Mouse (Mus musculus): ENCODE data around the gene C730034F03Rik. TPM values are rescaled to one million over a fixed set of nuclear protein-coding genes. Genes with fewer than 3 reads are reported as not detected.

Gene C730034F03Rik
- polyA plus RNA-seq, 1 experiment from 2014 or later = 6.2 TPM

DNA sequence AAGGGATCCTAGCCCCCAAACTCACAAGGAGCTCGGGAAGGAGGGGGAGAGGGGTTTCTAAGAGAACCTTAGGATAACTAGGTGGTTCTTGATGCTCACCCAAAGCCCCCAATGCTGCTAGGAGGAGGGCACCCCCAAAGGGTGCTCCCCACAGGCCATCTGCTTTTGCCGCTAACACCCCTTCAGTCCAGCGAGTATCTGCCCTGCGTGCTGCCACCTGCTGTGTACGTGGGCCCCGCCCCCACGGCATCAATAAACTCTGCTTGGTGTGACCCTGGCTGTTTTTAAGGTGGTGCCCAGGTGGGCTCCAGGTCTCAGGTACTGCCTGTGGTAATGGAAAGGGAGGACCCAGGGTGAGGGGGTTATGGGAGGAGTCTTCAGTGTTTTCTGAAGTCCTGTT, 32.8 kb downstream of the C730034F03Rik start:
- H3K27ac ChIP-seq (replicated peaks) = no peak overlapping the region
- H3K4me3 ChIP-seq = no peak overlapping the region
- H3K36me3 ChIP-seq = peaks cover 53% of the 10 kb centered on the region
- H3K4me1 ChIP-seq (replicated peaks) = peaks cover 5% of the 10 kb centered on the region; the same call in 1 of the 2 replicates
- no peaks in the 10 kb centered on the region for H3K27me3 ChIP-seq
- H3K4me2 ChIP-seq = no peak overlapping the region
- 85% methylated on average over 7 of the region's 7 CpGs for WGBS
- H3K9me3 ChIP-seq = no peaks in the 10 kb centered on the region
- ATAC-seq (ENCODE audit: low FRiP score, low read depth) = no peak
- H3K9ac ChIP-seq = no peak overlapping the region

GRCm38 (mm10) chr15:89463334-89464235, 34.2 kb downstream of the C730034F03Rik start:
- Histone ChIP-seq H3K4me2 (no peak overlapping the region), H3K4me1 (replicated peaks) (peaks cover 9% of the 10 kb centered on the region), H3K9ac (no peak overlapping the region), H3K36me3 (peaks cover 40% of the 10 kb centered on the region), H3K9me3 (no peaks in the 10 kb centered on the region), H3K27ac (replicated peaks) (no peak overlapping the region), H3K27me3 (no peaks in the 10 kb centered on the region), H3K4me3 (no peak overlapping the region)
- 71% methylated on average over 5 of the region's 5 CpGs for WGBS
- no peak for ATAC-seq (ENCODE audit: low FRiP score, low read depth)

- Histone ChIP-seq H3K27me3 (no peaks in the 10 kb centered on the region), H3K4me2 (no peak overlapping the region), H3K4me3 (no peak overlapping the region), H3K4me1 (replicated peaks) (peaks cover 9% of the 10 kb centered on the region), H3K36me3 (peaks cover 34% of the 10 kb centered on the region), H3K9me3 (no peaks in the 10 kb centered on the region), H3K27ac (replicated peaks) (0 out of 2 replicates have a peak overlapping the region, but pooled peaks have one; percentile 10), H3K9ac (no peak overlapping the region)
- 0 out of 2 replicates have a peak, but pooled peaks have one; percentile 35 for ATAC-seq (ENCODE audit: low FRiP score, low read depth)
- WGBS = 0% methylated on average over 1 of the region's 1 CpGs
Observed at GRCm38 (mm10) chr15:89465052-89465451, 35.7 kb downstream of the C730034F03Rik start.

- 0 out of 2 replicates have a peak, but pooled peaks have one; percentile 20 for ATAC-seq (ENCODE audit: low FRiP score, low read depth)
- Histone ChIP-seq H3K4me3 (no peak overlapping the region), H3K4me1 (replicated peaks) (peaks cover 9% of the 10 kb centered on the region), H3K27ac (replicated peaks) (no peak overlapping the region), H3K9ac (no peak overlapping the region), H3K9me3 (no peaks in the 10 kb centered on the region), H3K4me2 (no peak overlapping the region), H3K36me3 (peaks cover under 1% of the 10 kb centered on the region; the same call in 1 of the 2 replicates), H3K27me3 (no peaks in the 10 kb centered on the region)
- 26% methylated on average over 2 of the region's 2 CpGs for WGBS
Observed at GRCm38 (mm10) chr15:89468577-89468976, 39.2 kb downstream of the C730034F03Rik start.

GRCm38 (mm10) chr15:89471476-89471875, 42.1 kb downstream of the C730034F03Rik start:
- H3K4me3 ChIP-seq = no peak overlapping the region
- H3K9me3 ChIP-seq = no peaks in the 10 kb centered on the region
- no peak for ATAC-seq (ENCODE audit: low FRiP score, low read depth)
- 88% methylated on average over 4 of the region's 4 CpGs for WGBS
- H3K36me3 ChIP-seq = no peaks in the 10 kb centered on the region
- no peaks in the 10 kb centered on the region for H3K27me3 ChIP-seq
- H3K9ac ChIP-seq = no peak overlapping the region
- no peak overlapping the region for H3K27ac ChIP-seq (replicated peaks)
- peaks cover 19% of the 10 kb centered on the region for H3K4me1 ChIP-seq (replicated peaks)
- no peak overlapping the region for H3K4me2 ChIP-seq

GRCm38 (mm10) chr15:89473370-89473769, 44.0 kb downstream of the C730034F03Rik start:
- Histone ChIP-seq H3K4me3 (no peak overlapping the region), H3K4me1 (replicated peaks) (peaks cover 35% of the 10 kb centered on the region), H3K27me3 (no peaks in the 10 kb centered on the region), H3K4me2 (no peak overlapping the region), H3K9ac (no peak overlapping the region), H3K9me3 (no peaks in the 10 kb centered on the region), H3K36me3 (no peaks in the 10 kb centered on the region), H3K27ac (replicated peaks) (no peak overlapping the region)
- 82% methylated on average over 9 of the region's 9 CpGs for WGBS
- no peak for ATAC-seq (ENCODE audit: low FRiP score, low read depth)

GRCm38 (mm10) chr15:89473921-89474320, 44.5 kb downstream of the C730034F03Rik start:
- no peak for ATAC-seq (ENCODE audit: low FRiP score, low read depth)
- H3K9ac ChIP-seq = no peak overlapping the region
- H3K4me1 ChIP-seq (replicated peaks) = peaks cover 34% of the 10 kb centered on the region
- H3K4me3 ChIP-seq = no peak overlapping the region
- no peak overlapping the region for H3K27ac ChIP-seq (replicated peaks)
- H3K9me3 ChIP-seq = no peaks in the 10 kb centered on the region
- 97% methylated on average over 8 of the region's 8 CpGs for WGBS
- H3K36me3 ChIP-seq = no peaks in the 10 kb centered on the region
- H3K27me3 ChIP-seq = no peaks in the 10 kb centered on the region
- H3K4me2 ChIP-seq = no peak overlapping the region

DNA sequence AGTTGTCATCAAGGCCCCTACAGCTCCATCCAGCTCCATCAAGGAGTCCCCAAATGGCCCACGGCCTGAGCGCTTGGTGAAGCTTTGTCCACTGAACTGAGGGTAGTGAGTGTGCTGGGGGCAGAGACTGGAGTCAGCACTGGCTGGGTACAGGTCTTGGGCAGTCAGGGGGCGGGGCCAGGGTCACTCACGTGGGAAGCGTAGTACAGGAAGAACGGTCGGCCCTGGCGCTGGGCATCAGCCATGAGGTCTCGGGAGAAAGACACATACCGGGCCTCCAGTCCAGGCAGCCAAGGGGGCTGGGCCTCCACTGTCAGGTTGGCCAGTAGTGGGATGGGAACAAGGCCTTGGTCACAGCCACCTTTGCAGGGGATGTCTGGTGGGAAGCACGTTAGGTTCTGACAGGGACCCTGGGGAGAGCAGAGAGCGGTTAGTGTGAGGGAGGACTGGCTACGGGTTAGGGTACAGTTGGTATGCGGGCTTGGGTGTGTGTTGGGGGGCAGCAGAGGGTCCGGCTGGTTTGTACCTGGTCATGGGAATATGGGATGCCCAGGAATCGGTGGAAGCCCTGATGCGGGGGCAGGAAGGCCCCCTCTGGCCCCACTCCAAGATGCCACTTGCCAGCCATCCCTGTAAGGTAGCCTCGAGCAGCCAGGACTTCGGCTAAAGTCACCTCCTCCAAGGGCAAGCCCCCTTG, 45.4 kb downstream of the C730034F03Rik start:
- Histone ChIP-seq H3K4me3 (peak overlapping the region; percentile 57; the same call in 1 of the 2 replicates), H3K27ac (replicated peaks) (no peak overlapping the region), H3K9me3 (no peaks in the 10 kb centered on the region), H3K4me1 (replicated peaks) (peaks cover 34% of the 10 kb centered on the region), H3K27me3 (no peaks in the 10 kb centered on the region), H3K36me3 (no peaks in the 10 kb centered on the region), H3K9ac (no peak overlapping the region), H3K4me2 (peak overlapping the region; percentile 85)
- no peak for ATAC-seq (ENCODE audit: low FRiP score, low read depth)
- 94% methylated on average over 19 of the region's 19 CpGs for WGBS

- no peak for ATAC-seq (ENCODE audit: low FRiP score, low read depth)
- H3K9ac ChIP-seq = peak overlapping the region; percentile 62
- peak overlapping the region; percentile 85 for H3K4me2 ChIP-seq
- peak overlapping the region; percentile 86; the same call in 1 of the 2 replicates for H3K27ac ChIP-seq (replicated peaks)
- no peaks in the 10 kb centered on the region for H3K9me3 ChIP-seq
- no peaks in the 10 kb centered on the region for H3K27me3 ChIP-seq
- peak overlapping the region; percentile 57 for H3K4me3 ChIP-seq
- H3K36me3 ChIP-seq = no peaks in the 10 kb centered on the region
- 89% methylated on average over 7 of the region's 7 CpGs for WGBS
- H3K4me1 ChIP-seq (replicated peaks) = peaks cover 34% of the 10 kb centered on the region
Observed at GRCm38 (mm10) chr15:89475293-89475600, 45.9 kb downstream of the C730034F03Rik start.

DNA sequence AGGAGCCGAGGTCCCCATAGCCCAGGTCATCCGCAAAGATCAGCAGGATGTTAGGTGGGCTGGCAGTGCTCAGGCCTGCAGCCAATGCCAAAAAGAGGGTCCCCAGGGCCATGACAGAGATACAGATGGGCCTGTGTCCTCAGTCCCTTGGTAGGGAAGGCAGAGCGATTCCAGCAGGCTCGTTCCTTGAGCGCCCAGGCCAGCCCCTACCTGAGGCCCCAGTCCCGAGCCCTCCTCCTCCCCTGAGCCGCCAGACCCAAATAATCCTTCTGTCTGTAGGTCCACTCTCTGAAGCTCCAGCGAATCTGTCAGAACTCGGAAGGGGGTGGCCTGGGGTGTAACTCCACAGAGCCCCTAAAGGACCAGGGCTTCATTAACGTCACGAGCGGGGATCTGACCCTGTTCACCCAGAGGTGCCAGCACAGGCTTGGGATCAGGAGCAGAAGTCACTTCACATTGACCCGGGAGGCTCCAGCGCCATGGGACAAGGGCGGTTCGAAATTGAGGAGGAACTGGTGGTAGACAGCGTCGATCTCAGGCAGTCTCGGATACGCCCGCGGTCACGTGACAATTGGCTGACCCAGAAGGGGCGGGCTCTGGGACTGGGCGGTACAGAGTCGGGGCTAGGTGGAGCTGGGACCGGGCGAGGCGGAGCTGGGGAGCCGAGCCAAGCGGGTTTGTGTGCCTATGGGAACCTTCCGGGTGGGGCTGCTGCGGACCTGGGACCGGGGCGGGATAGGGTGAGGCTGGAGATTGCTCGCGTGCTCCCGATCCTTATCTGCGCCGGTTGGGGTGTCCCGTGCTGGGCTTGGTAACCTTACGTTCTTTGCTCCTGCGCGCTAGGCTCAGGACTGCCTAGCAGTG, 46.5 kb downstream of the C730034F03Rik start:
- Histone ChIP-seq H3K9ac (peak overlapping the region; percentile 62), H3K9me3 (no peaks in the 10 kb centered on the region), H3K4me3 (peak overlapping the region; percentile 57), H3K27me3 (no peaks in the 10 kb centered on the region), H3K36me3 (no peaks in the 10 kb centered on the region), H3K4me1 (replicated peaks) (peaks cover 34% of the 10 kb centered on the region), H3K27ac (replicated peaks) (peak overlapping the region; percentile 86), H3K4me2 (peak overlapping the region; percentile 85)
- 10% methylated on average over 44 of the region's 44 CpGs for WGBS
- peak; percentile 97 for ATAC-seq (ENCODE audit: low FRiP score, low read depth)

DNA sequence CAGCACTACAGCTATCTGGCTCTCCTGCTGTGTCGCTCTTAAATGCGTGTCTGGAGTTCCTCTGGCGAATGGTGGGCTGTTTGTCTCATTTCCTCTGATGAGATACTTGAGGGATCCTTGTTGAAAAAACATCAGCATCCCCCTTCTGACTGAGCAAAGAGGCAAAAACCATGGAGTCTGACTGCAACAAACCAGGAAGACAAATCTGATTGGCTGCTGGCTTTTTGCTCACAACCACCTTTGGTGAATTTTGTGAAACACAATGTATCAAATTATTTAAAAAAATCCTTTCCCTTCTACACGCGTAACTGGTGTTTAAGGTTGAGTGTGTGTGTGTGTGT, 47.1 kb downstream of the C730034F03Rik start:
- 7% methylated on average over 5 of the region's 5 CpGs for WGBS
- Histone ChIP-seq H3K27ac (replicated peaks) (peak overlapping the region; percentile 86), H3K4me1 (replicated peaks) (peaks cover 34% of the 10 kb centered on the region), H3K9ac (peak overlapping the region; percentile 62), H3K27me3 (no peaks in the 10 kb centered on the region), H3K4me3 (peak overlapping the region; percentile 57), H3K36me3 (no peaks in the 10 kb centered on the region), H3K4me2 (peak overlapping the region; percentile 85), H3K9me3 (no peaks in the 10 kb centered on the region)
- no peak for ATAC-seq (ENCODE audit: low FRiP score, low read depth)

Data from hindbrain, embryonic 15.5 days (tissue).